Mouse (Mus musculus) cerebellum, adult 2 months (tissue): ENCODE measurements at regions not wholly inside any gene's neighbourhood (a gene's known extent, or its start where the extent isn't known, plus 50 kb on each side); places are given as distances from the start of the nearest gene placed in this dataset.

ENCODE experiments used
- CTCF ChIP-seq: fragments of 200-500 bp; IDR thresholded peaks from 2 replicates; pipeline ENCODE4 v1.5.1; 2011; ENCODE audit warnings: low read depth, mild to moderate bottlenecking, control low read depth, low read length, moderate library complexity, borderline replicate concordance; ENCODE audit not compliant: insufficient read depth
- POLR2A ChIP-seq: fragments of 200-500 bp; IDR thresholded peaks from 2 replicates; pipeline ENCODE4 v1.6.1; 2011; ENCODE audit warnings: low read length, control low read depth, borderline replicate concordance; ENCODE audit not compliant: insufficient read depth

- TF ChIP-seq CTCF (no peak), POLR2A (no peak)
Observed at GRCm38 (mm10) chr9:47123113-47123512, 124.6 kb downstream of the Gm4791 start.
